In the genomic region with DNA sequence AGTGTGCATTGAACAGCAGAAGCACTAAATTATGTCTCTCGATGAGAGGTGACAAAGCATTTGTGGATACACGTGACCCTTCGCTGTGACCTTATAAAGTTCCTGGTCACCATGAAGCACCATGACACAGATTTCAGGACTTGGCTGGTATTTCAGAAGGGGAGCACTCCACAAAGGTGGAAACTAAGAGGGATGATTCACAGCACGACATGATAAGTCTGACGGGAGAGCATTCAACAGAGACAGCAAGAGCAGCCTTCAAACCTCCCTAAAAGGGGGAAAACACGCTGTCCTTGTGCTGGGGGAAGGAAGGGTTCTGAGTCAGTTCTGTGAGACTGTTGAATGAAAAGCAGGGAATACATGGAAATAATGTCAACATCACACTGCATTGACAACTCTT, we compare ENCODE assay signal across 21 mouse cellular contexts.
"Had no signal": no experiment of that assay in that cellular context is flagged by ENCODE, and none has a peak within 500 bp of the region (broad histone marks: within the 10 kb centered on the region; RNA-seq: fewer than 3 reads in every experiment).

No protein-coding gene starts in this region.

- H3K36me3 ChIP-seq: lung, embryonic 15.5 days; midbrain, embryonic 13.5 days; midbrain, embryonic 15.5 days; neural tube, embryonic 12.5 days; stomach, embryonic 15.5 days had no signal

- H3K9me3 ChIP-seq: lung, embryonic 15.5 days; midbrain, embryonic 13.5 days; midbrain, embryonic 15.5 days; neural tube, embryonic 12.5 days; stomach, embryonic 15.5 days had no signal

- H3K27me3 ChIP-seq: lung, embryonic 15.5 days; megakaryocyte, embryonic 14.5 days; midbrain, embryonic 13.5 days; midbrain, embryonic 15.5 days; neural tube, embryonic 12.5 days; stomach, embryonic 15.5 days had no signal

- DNase-seq: liver, postnatal 0 days; lung, adult 2 months; lung, postnatal 14 days; lung, postnatal 36 days; retina, postnatal 1 day; right cerebral cortex, adult 18-20 months; right cerebral cortex, postnatal 25 days; right cerebral cortex, postnatal 4 days; thymus, adult 2 months; thymus, postnatal 25 days; thymus, postnatal 4 days had no signal

- ATAC-seq: liver, postnatal 0 days; lung, postnatal 0 days; midbrain, embryonic 13.5 days; midbrain, embryonic 15.5 days had no signal

- H3K4me3 ChIP-seq: lung, embryonic 15.5 days; megakaryocyte, embryonic 14.5 days; midbrain, embryonic 13.5 days; midbrain, embryonic 15.5 days; neural tube, embryonic 12.5 days; stomach, embryonic 15.5 days had no signal

- H3K9ac ChIP-seq: liver, postnatal 0 days; lung, embryonic 15.5 days; midbrain, embryonic 13.5 days; midbrain, embryonic 15.5 days; neural tube, embryonic 12.5 days; stomach, embryonic 15.5 days had no signal

- H3K4me2 ChIP-seq: lung, embryonic 15.5 days; midbrain, embryonic 11.5 days; midbrain, embryonic 13.5 days; midbrain, embryonic 15.5 days; neural tube, embryonic 12.5 days; stomach, embryonic 15.5 days had no signal

- H3K4me1 ChIP-seq: lung, embryonic 15.5 days; megakaryocyte, embryonic 14.5 days; midbrain, embryonic 15.5 days; stomach, embryonic 15.5 days had no signal

- H3K27ac ChIP-seq: lung, embryonic 15.5 days; macrophage; midbrain, embryonic 13.5 days; midbrain, embryonic 15.5 days; neural tube, embryonic 12.5 days; stomach, embryonic 15.5 days; stomach, postnatal 0 days had no signal
